Comparison of ENCODE assay signal across 17 mouse cellular contexts in the genomic region with DNA sequence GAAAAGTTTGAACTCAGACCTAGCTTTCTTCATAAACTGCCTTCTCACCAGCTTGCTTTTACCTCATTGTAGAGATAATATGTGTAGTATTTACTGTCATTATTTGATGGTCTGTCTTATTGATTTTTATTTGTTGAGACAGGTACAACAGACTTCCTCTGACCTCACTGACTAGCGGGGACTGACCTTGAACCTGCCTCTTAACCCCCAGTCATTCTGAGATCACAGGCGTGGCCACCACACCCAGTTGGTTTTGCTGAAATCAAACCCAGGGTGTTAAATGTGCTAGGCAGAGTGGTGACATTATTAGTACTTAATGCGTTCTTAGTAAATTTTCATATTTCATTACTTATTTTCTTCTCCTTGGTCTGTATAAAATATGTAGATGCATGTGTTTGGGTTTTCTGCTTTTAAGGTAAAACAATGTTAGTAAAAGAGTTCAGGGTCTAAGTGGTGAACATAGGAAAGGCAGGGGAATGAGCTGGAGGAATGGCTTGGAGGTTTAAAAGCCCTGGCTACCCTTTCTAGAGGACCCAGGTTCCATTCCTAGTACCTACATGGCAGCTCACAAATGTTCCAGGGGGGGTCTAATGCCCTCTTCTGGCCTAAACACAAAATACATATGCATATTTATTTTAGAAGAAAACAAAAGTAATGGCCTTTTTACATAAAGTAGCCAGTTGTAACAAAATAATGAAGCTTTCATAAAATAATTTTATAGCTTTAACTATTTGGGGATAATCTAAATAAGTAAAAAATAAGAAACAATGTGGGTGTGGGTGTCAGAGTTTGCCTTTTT. TPM values are rescaled to one million over a fixed set of nuclear protein-coding genes. Genes with fewer than 3 reads are reported as not detected.
DNase-seq lines count a peak whose midpoint lies in the region; ATAC-seq and TF ChIP-seq lines count a peak whose summit lies in the region.
"Had no signal": no experiment of that assay in that cellular context is flagged by ENCODE, and none has a peak within 500 bp of the region (broad histone marks: within the 10 kb centered on the region; RNA-seq: fewer than 3 reads in every experiment).

No protein-coding gene starts in this region.

- no peak overlapping the region for H3K9ac ChIP-seq in midbrain, postnatal 0 days (replicated peaks; ENCODE audit: low read length, poor library complexity, severe bottlenecking)
- no peak overlapping the region for H3K9ac ChIP-seq in midbrain, embryonic 16.5 days (ENCODE audit: low read depth, low read length)
- H3K9ac ChIP-seq in hindbrain, embryonic 16.5 days (ENCODE audit: low read depth, low read length), result no peak overlapping the region
- H3K9ac ChIP-seq: forebrain, embryonic 15.5 days; heart, embryonic 15.5 days; kidney, embryonic 15.5 days; limb, embryonic 12.5 days had no signal

- no peaks in the 10 kb centered on the region for H3K27me3 ChIP-seq in midbrain, postnatal 0 days (ENCODE audit: insufficient read depth, low read length)
- H3K27me3 ChIP-seq in midbrain, embryonic 16.5 days (ENCODE audit: control insufficient read depth, insufficient read depth, low read depth, low read length), result no peaks in the 10 kb centered on the region
- no peaks in the 10 kb centered on the region for H3K27me3 ChIP-seq in Patski
- H3K27me3 ChIP-seq in hindbrain, embryonic 16.5 days (replicated peaks; ENCODE audit: control insufficient read depth, insufficient read depth, low read length), result no peaks in the 10 kb centered on the region
- H3K27me3 ChIP-seq: forebrain, embryonic 15.5 days; heart, embryonic 15.5 days; kidney, embryonic 15.5 days; limb, embryonic 12.5 days had no signal

- H3K4me3 ChIP-seq in midbrain, postnatal 0 days (ENCODE audit: low read depth, low read length), result no peak overlapping the region
- no peak overlapping the region for H3K4me3 ChIP-seq in midbrain, embryonic 16.5 days (ENCODE audit: low read depth, low read length)
- H3K4me3 ChIP-seq in hindbrain, embryonic 16.5 days (ENCODE audit: low read length), result no peak overlapping the region
- H3K4me3 ChIP-seq: forebrain, embryonic 15.5 days; hindbrain, embryonic 10.5 days; kidney, embryonic 15.5 days; limb, embryonic 12.5 days had no signal

- POLR2A ChIA-PET in Patski (lab: Charles Lee), result interaction anchor here (1.3 kb wide), 1 partner anchor 13 kb away, joined by 3 read pairs; no protein-coding TSS in a partner anchor

- in situ Hi-C loops in Patski (cut with MboI; ENCODE audit: low pct_unique_long_range_greater_than_20kb), result no loop called here

- CTCF ChIA-PET in Patski (lab: Charles Lee), result interaction anchor here (1.1 to 2.3 kb wide), 10 partner anchors 8 to 208 kb away, joined by 3 to 11 read pairs (median 3); partner anchors contain the start of gene Rcl1

- WGBS in midbrain, postnatal 0 days, result 94% methylated on average over 3 of the region's 3 CpGs
- 97% methylated on average over 3 of the region's 3 CpGs for WGBS in midbrain, embryonic 16.5 days
- WGBS in hindbrain, embryonic 16.5 days, result 93% methylated on average over 3 of the region's 3 CpGs

- H3K27ac ChIP-seq in midbrain, postnatal 0 days (ENCODE audit: low read depth, low read length), result no peak overlapping the region
- H3K27ac ChIP-seq in midbrain, embryonic 16.5 days (ENCODE audit: low read length), result no peak overlapping the region
- H3K27ac ChIP-seq in hindbrain, embryonic 16.5 days (ENCODE audit: low read depth, low read length), result no peak overlapping the region
- H3K27ac ChIP-seq: forebrain, embryonic 15.5 days; heart, embryonic 15.5 days; hindbrain, embryonic 10.5 days; kidney, embryonic 15.5 days; limb, embryonic 12.5 days had no signal

- no peak overlapping the region for H3K4me2 ChIP-seq in midbrain, postnatal 0 days (ENCODE audit: low read depth, low read length, poor library complexity, severe bottlenecking)
- H3K4me2 ChIP-seq in midbrain, embryonic 16.5 days (ENCODE audit: low read length), result no peak overlapping the region
- H3K4me2 ChIP-seq in hindbrain, embryonic 16.5 days (ENCODE audit: low read length), result no peak overlapping the region
- H3K4me2 ChIP-seq: forebrain, embryonic 15.5 days; kidney, embryonic 15.5 days; limb, embryonic 12.5 days had no signal

- H3K4me1 ChIP-seq in midbrain, postnatal 0 days (ENCODE audit: insufficient read depth, low read length), result no peaks in the 10 kb centered on the region
- peaks cover 3% of the 10 kb centered on the region; the same call in 1 of the 2 replicates for H3K4me1 ChIP-seq in midbrain, embryonic 16.5 days (ENCODE audit: control insufficient read depth, insufficient read depth, low read length)
- no peaks in the 10 kb centered on the region for H3K4me1 ChIP-seq in hindbrain, embryonic 16.5 days (ENCODE audit: control insufficient read depth, insufficient read depth, low read depth, low read length)
- H3K4me1 ChIP-seq: hindbrain, embryonic 10.5 days; limb, embryonic 12.5 days had no signal

- H3K36me3 ChIP-seq in midbrain, postnatal 0 days (ENCODE audit: insufficient read depth, low read length), result peaks cover 10% of the 10 kb centered on the region
- H3K36me3 ChIP-seq in midbrain, embryonic 16.5 days (ENCODE audit: control insufficient read depth, insufficient read depth, low read length), result peaks cover 10% of the 10 kb centered on the region
- peaks cover 5% of the 10 kb centered on the region for H3K36me3 ChIP-seq in hindbrain, embryonic 16.5 days (ENCODE audit: control insufficient read depth, insufficient read depth, low read length)

- intact Hi-C loops in heart, postnatal 25 days (cut with DNase I), result loop anchor here (5.0 kb wide), 1 partner anchor 210 kb away; no protein-coding TSS in a partner anchor

- DNase-seq in heart, adult 11 months, result peak; percentile 37
- no peak for DNase-seq in heart, postnatal 25 days (ENCODE audit: low spot score)
- DNase-seq in midbrain, postnatal 0 days (ENCODE audit: low spot score), result no peak
- DNase-seq in Patski (ENCODE audit: low read depth, low spot score), result no peak
- no peak for DNase-seq in adrenal gland, adult 2 months
- DNase-seq: cerebellum, postnatal 25 days; lung, adult 2 months; lung, postnatal 36 days; right cerebral cortex, postnatal 25 days; thymus, postnatal 4 days had no signal

- peak; percentile 9; the same call in 1 of the 2 replicates for TF ChIP-seq CTCF in midbrain, postnatal 0 days (IDR thresholded peaks at IDR 0.05)
- TF ChIP-seq CTCF in Patski (IDR thresholded peaks at IDR 0.05), result peak; percentile 29

- ATAC-seq in midbrain, postnatal 0 days (ENCODE audit: low FRiP score), result no peak
- ATAC-seq in midbrain, embryonic 16.5 days, result no peak
- no peak for ATAC-seq in Patski
- no peak for ATAC-seq in hindbrain, embryonic 16.5 days
- ATAC-seq: forebrain, embryonic 15.5 days had no signal

- no peaks in the 10 kb centered on the region for H3K9me3 ChIP-seq in midbrain, postnatal 0 days (ENCODE audit: low read length)
- no peaks in the 10 kb centered on the region for H3K9me3 ChIP-seq in midbrain, embryonic 16.5 days (replicated peaks; ENCODE audit: control insufficient read depth, low read length, poor library complexity, severe bottlenecking)
- no peaks in the 10 kb centered on the region for H3K9me3 ChIP-seq in hindbrain, embryonic 16.5 days (ENCODE audit: control insufficient read depth, low read length)
- H3K9me3 ChIP-seq: forebrain, embryonic 15.5 days; heart, embryonic 15.5 days; hindbrain, embryonic 10.5 days; kidney, embryonic 15.5 days; limb, embryonic 12.5 days had no signal

RNA-seq across cellular contexts. Expression of gene Jak2, which starts 20.6 kb away (rescaled TPM):
- 10 to 100 TPM; 16.6 to 17.7 TPM for total RNA-seq in heart, postnatal 25 days (2021)
- 35.3 and 37.6 TPM in 2 replicates for total RNA-seq in midbrain, postnatal 0 days (2014; rRNA removed)
- polyA plus RNA-seq in midbrain, postnatal 0 days (2015; fragmentation: Nextera tagmentation; extraction: Ambion mirVana), result 10.7 and 12.0 TPM in 2 replicates
- polyA plus RNA-seq in midbrain, embryonic 16.5 days (2015; fragmentation: Nextera tagmentation; extraction: Ambion mirVana), result 14.4 and 17.1 TPM in 2 replicates
- polyA plus RNA-seq in Patski (2021), result 32.4 TPM
- 6.2 and 10.0 TPM in 2 replicates for polyA plus RNA-seq in hindbrain, embryonic 16.5 days (2015; fragmentation: Nextera tagmentation; extraction: Ambion mirVana)
- 10 to 100 TPM; 18.2 to 19.2 TPM for total RNA-seq in adrenal gland, adult 2 months (2021)
- polyA plus RNA-seq in adrenal gland, adult 2 months (2012; rRNA removed), result 3.1 and 3.2 TPM in 2 replicates

RNA-seq across cellular contexts. Expression of gene Insl6, which starts 52.9 kb away (rescaled TPM):
- under 1 TPM; 0.39 to 0.62 TPM for total RNA-seq in heart, postnatal 25 days (2021)
- 4.6 TPM in 1 of 2 replicates, not detected in the other for total RNA-seq in midbrain, postnatal 0 days (2014; rRNA removed)
- 1.5 and 1.8 TPM in 2 replicates for polyA plus RNA-seq in midbrain, postnatal 0 days (2015; fragmentation: Nextera tagmentation; extraction: Ambion mirVana)
- polyA plus RNA-seq in midbrain, embryonic 16.5 days (2015; fragmentation: Nextera tagmentation; extraction: Ambion mirVana), result 0.82 and 1.4 TPM in 2 replicates
- polyA plus RNA-seq in Patski (2021), result 2.7 TPM
- polyA plus RNA-seq in hindbrain, embryonic 16.5 days (2015; fragmentation: Nextera tagmentation; extraction: Ambion mirVana), result 1.4 and 2.3 TPM in 2 replicates
- 1 to 10 TPM in 1 of 2 experiments, under 1 TPM in 1; 0.58 to 1.3 TPM for total RNA-seq in adrenal gland, adult 2 months (2021)
- 0.36 and 0.39 TPM in 2 replicates for polyA plus RNA-seq in adrenal gland, adult 2 months (2012; rRNA removed)
